10 mouse cellular contexts compared by ENCODE assay signal in the genomic region with DNA sequence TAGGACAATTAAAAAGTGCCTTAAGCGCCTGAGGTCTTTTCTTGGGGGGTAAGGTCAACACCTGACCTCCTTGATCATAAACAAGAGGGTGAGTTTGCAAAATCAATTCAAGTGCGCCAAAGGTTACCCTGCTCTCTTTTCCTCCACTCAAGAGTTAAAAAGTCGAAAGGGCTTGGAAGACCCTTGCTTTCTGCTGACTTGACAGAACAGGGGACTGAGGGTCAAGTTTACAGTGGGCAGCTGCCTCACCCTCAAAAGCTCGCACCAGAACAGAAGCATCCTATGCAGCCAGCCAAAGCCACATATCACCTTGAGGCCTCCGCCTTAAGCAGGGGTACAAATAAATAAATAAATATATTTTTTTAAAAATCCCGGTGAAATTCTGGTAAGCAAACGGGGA. TPM values are rescaled to one million over a fixed set of nuclear protein-coding genes. Genes with fewer than 3 reads are reported as not detected.
DNase-seq lines count a peak whose midpoint lies in the region; ATAC-seq and TF ChIP-seq lines count a peak whose summit lies in the region.
"Had no signal": no experiment of that assay in that cellular context is flagged by ENCODE, and none has a peak within 500 bp of the region (broad histone marks: within the 10 kb centered on the region; RNA-seq: fewer than 3 reads in every experiment).

No protein-coding gene starts in this region.

- no peak for TF ChIP-seq CTCF in heart, adult 2 months (IDR thresholded peaks at IDR 0.05)

- no peak for TF ChIP-seq POLR2A in heart, adult 2 months (IDR thresholded peaks at IDR 0.05; ENCODE audit: insufficient read depth, low read depth, low read length)

- H3K9me3 ChIP-seq in midbrain, embryonic 10.5 days (replicated peaks) = no peaks in the 10 kb centered on the region

- 60% methylated on average over 7 of the region's 7 CpGs for WGBS in heart, adult 2 months
- 43% methylated on average over 7 of the region's 7 CpGs for WGBS in midbrain, embryonic 10.5 days

- H3K4me1 ChIP-seq in heart, adult 2 months (ENCODE audit: control insufficient read depth, insufficient read depth, low read length) = peaks cover 1% of the 10 kb centered on the region; the same call in 1 of the 2 replicates
- peaks cover 69% of the 10 kb centered on the region for H3K4me1 ChIP-seq in midbrain, embryonic 10.5 days

- peaks cover 5% of the 10 kb centered on the region for H3K36me3 ChIP-seq in heart, adult 2 months (ENCODE audit: control insufficient read depth, insufficient read depth, low read length)
- peaks cover 45% of the 10 kb centered on the region for H3K36me3 ChIP-seq in midbrain, embryonic 10.5 days

- no peak for DNase-seq in heart, adult 2 months
- no peak for DNase-seq in heart, postnatal 36 days
- peak; percentile 6 for DNase-seq in retina, embryonic 14.5 days (ENCODE audit: low spot score)
- DNase-seq in retina, postnatal 1 day = no peak
- DNase-seq in midbrain, embryonic 10.5 days (ENCODE audit: low spot score) = peak; percentile 12
- DNase-seq in frontal cortex, adult 2 months (ENCODE audit: extremely low spot score in 1 of 2, low spot score in 1 of 2) = no peak
- no peak for DNase-seq in cerebellum, adult 18-20 months
- DNase-seq: right cerebral cortex, postnatal 25 days had no signal

- intact Hi-C loops in heart, adult 2 months (cut with DNase I) = loop anchor here (5.0 kb wide), 2 partner anchors 63 to 158 kb away; no protein-coding TSS in a partner anchor
- intact Hi-C loops in heart, postnatal 36 days (cut with DNase I) = no loop called here

- H3K27ac ChIP-seq in heart, adult 2 months = peak overlapping the region; percentile 12; the same call in 1 of the 2 replicates
- peak overlapping the region; percentile 100 for H3K27ac ChIP-seq in midbrain, embryonic 10.5 days (replicated peaks)
- H3K27ac ChIP-seq: liver, embryonic 14.5 days had no signal

- H3K4me3 ChIP-seq in heart, adult 2 months = no peak overlapping the region
- H3K4me3 ChIP-seq in midbrain, embryonic 10.5 days = peak overlapping the region; percentile 97

- H3K79me2 ChIP-seq in heart, adult 2 months (replicated peaks; ENCODE audit: control insufficient read depth, insufficient read depth, low read length) = no peaks in the 10 kb centered on the region

- H3K9ac ChIP-seq in heart, adult 2 months (ENCODE audit: low read depth, low read length) = no peak overlapping the region

- H3K27me3 ChIP-seq in heart, adult 2 months (ENCODE audit: control insufficient read depth, insufficient read depth, low read length) = no peaks in the 10 kb centered on the region
- no peaks in the 10 kb centered on the region for H3K27me3 ChIP-seq in midbrain, embryonic 10.5 days (ENCODE audit: low read depth, poor library complexity, severe bottlenecking)

- no peak for TF ChIP-seq EP300 in heart, adult 2 months (IDR thresholded peaks at IDR 0.05; ENCODE audit: insufficient read depth, low read depth, low read length)

- no peak for ATAC-seq in inflammation-experienced regulatory T-cells, adult 6 months

RNA-seq across cellular contexts. Expression of a gene that starts 3.0 kb away (rescaled TPM):
- total RNA-seq in heart, adult 2 months (2021) = 100 to 1,000 TPM; 176 to 208 TPM
- polyA plus RNA-seq in heart, adult 2 months (2012; rRNA removed) = 42.5 and 65.9 TPM in 2 replicates
- 100 to 1,000 TPM; 192 TPM for total RNA-seq in heart, postnatal 36 days (2021)
- 25.3 and 30.5 TPM in 2 replicates for polyA plus RNA-seq in midbrain, embryonic 10.5 days (2016; fragmentation: Nextera tagmentation; extraction: Ambion mirVana)
- 10 to 100 TPM; 23.6 to 30.8 (median 26.0) TPM for polyA plus RNA-seq in inflammation-experienced regulatory T-cells, adult 6 months (2017; shearing (Covaris generic))
- 77.1 and 82.2 TPM in 2 replicates for polyA plus RNA-seq in frontal cortex, adult 2 months (2012; rRNA removed)

Comparison
In these comparisons a context has a peak if more than half of its experiments do, and no peak if none do; other contexts are left out.
1. DNase-seq: peak in retina, embryonic 14.5 days (single experiment) and midbrain, embryonic 10.5 days (single experiment); none in heart, adult 2 months (0 of 2), heart, postnatal 36 days (0 of 2), retina, postnatal 1 day (single experiment), frontal cortex, adult 2 months (0 of 2) and cerebellum, adult 18-20 months (0 of 2).